Mouse (Mus musculus) thymus, postnatal 25 days (tissue): ENCODE measurements around the gene Pramel6.
"Not testable (repeated sequence)": the region's sequence is repeated elsewhere in the genome, so short reads cannot be mapped to it uniquely, and the experiment has no call there.

ENCODE experiments used
- DNase-seq: peaks from one replicate; pipeline ENCODE4 v3.0.0; 2022

Gene Pramel6

GRCm38 (mm10) chr2:87506265-87506664, at the start of gene Pramel6:
Gene Pramel6 (plus strand): TSS chr2:87506565.
- DNase-seq = no peak

- DNase-seq = no peak
Observed at GRCm38 (mm10) chr2:87461769-87462168, 44.6 kb upstream of the Pramel6 start.

- DNase-seq = no peak
Observed at GRCm38 (mm10) chr2:87480207-87480606, 26.2 kb upstream of the Pramel6 start.

- no peak for DNase-seq
Observed at GRCm38 (mm10) chr2:87481158-87481557, 25.2 kb upstream of the Pramel6 start.

GRCm38 (mm10) chr2:87482276-87482675, 24.1 kb upstream of the Pramel6 start:
- DNase-seq = no peak

GRCm38 (mm10) chr2:87496993-87497392, 9.4 kb upstream of the Pramel6 start, which contains the start of gene Pramel7:
Gene Pramel7 (minus strand): TSS chr2:87497093.
- not testable (repeated sequence) for DNase-seq

- DNase-seq = no peak
Observed at GRCm38 (mm10) chr2:87515046-87515445, 8.7 kb downstream of the Pramel6 start.

- no peak for DNase-seq
Observed at GRCm38 (mm10) chr2:87515457-87516060, 9.2 kb downstream of the Pramel6 start.

GRCm38 (mm10) chr2:87516581-87516980, 10.2 kb downstream of the Pramel6 start:
- no peak for DNase-seq

GRCm38 (mm10) chr2:87520651-87521050, 14.3 kb downstream of the Pramel6 start:
- no peak for DNase-seq

- not testable (repeated sequence) for DNase-seq
Observed at GRCm38 (mm10) chr2:87525899-87526616, 19.7 kb downstream of the Pramel6 start.

- no peak for DNase-seq
Observed at GRCm38 (mm10) chr2:87531496-87531895, 25.1 kb downstream of the Pramel6 start, which contains the start of gene Olfr153. Gene Olfr153 (plus strand): TSS chr2:87531796.

GRCm38 (mm10) chr2:87534826-87535225, 28.5 kb downstream of the Pramel6 start:
- DNase-seq = no peak

GRCm38 (mm10) chr2:87545442-87545841, 39.1 kb downstream of the Pramel6 start, which contains the start of gene Olfr1128:
Gene Olfr1128 (minus strand): TSS chr2:87545542.
- no peak for DNase-seq
